Mouse (Mus musculus): Measurements from ENCODE around the gene Ylpm1. TPM values are rescaled to one million over a fixed set of nuclear protein-coding genes. Genes with fewer than 3 reads are reported as not detected.

Ylpm1 gene
- 10 to 100 TPM; 11.2 to 17.5 (median 15.3) TPM for total RNA-seq (2022)

GRCm38 (mm10) chr12:84996083-84996496 lies at the start of gene Ylpm1:
TSS of gene Ylpm1 (plus strand) at chr12:84996321.
- peak; percentile 91 to 96 for DNase-seq (ENCODE audit: low spot score in 2 of 2)

GRCm38 (mm10) chr12:84947894-84948583 lies 48.1 kb upstream of the Ylpm1 start:
- DNase-seq (ENCODE audit: low spot score in 2 of 2), result no peak

- no peak for DNase-seq (ENCODE audit: low spot score in 2 of 2)
Observed at GRCm38 (mm10) chr12:84948584-84949285, 47.4 kb upstream of the Ylpm1 start.

- no peak for DNase-seq (ENCODE audit: low spot score in 2 of 2)
Observed at GRCm38 (mm10) chr12:84950763-84951162, 45.4 kb upstream of the Ylpm1 start.

GRCm38 (mm10) chr12:84951531-84951930 lies 44.6 kb upstream of the Ylpm1 start:
- DNase-seq (ENCODE audit: low spot score in 2 of 2), result no peak

GRCm38 (mm10) chr12:84952351-84952750 lies 43.8 kb upstream of the Ylpm1 start:
- no peak for DNase-seq (ENCODE audit: low spot score in 2 of 2)

GRCm38 (mm10) chr12:84956317-84956716 lies 39.8 kb upstream of the Ylpm1 start:
- DNase-seq (ENCODE audit: low spot score in 2 of 2), result no peak

- DNase-seq (ENCODE audit: low spot score in 2 of 2), result no peak
Observed at GRCm38 (mm10) chr12:84958794-84959356, 37.2 kb upstream of the Ylpm1 start.

- DNase-seq (ENCODE audit: low spot score in 2 of 2), result no peak
Observed at GRCm38 (mm10) chr12:84962606-84963005, 33.5 kb upstream of the Ylpm1 start.

- no peak for DNase-seq (ENCODE audit: low spot score in 2 of 2)
Observed at GRCm38 (mm10) chr12:84968831-84969655, 27.1 kb upstream of the Ylpm1 start.

- DNase-seq (ENCODE audit: low spot score in 2 of 2), result no peak
Observed at GRCm38 (mm10) chr12:84969656-84970427, 26.3 kb upstream of the Ylpm1 start.

GRCm38 (mm10) chr12:84970428-84971096 lies 25.6 kb upstream of the Ylpm1 start, which contains the start of the genes Fcf1 and Arel1:
TSS of gene Fcf1 (plus strand) at chr12:84970897.
TSS of gene Arel1 (minus strand) at chr12:84970900.
- DNase-seq (ENCODE audit: low spot score in 2 of 2), result peak; percentile 74 to 78

GRCm38 (mm10) chr12:84979264-84979862 lies 16.8 kb upstream of the Ylpm1 start:
- no peak for DNase-seq (ENCODE audit: low spot score in 2 of 2)

- no peak for DNase-seq (ENCODE audit: low spot score in 2 of 2)
Observed at GRCm38 (mm10) chr12:84989456-84989855, 6.7 kb upstream of the Ylpm1 start.

- no peak for DNase-seq (ENCODE audit: low spot score in 2 of 2)
Observed at GRCm38 (mm10) chr12:84995112-84995761, 884 bp upstream of the Ylpm1 start.

GRCm38 (mm10) chr12:84996501-84997398 lies 629 bp downstream of the Ylpm1 start:
- peak in 1 of 2 experiments; percentile 39 for DNase-seq (ENCODE audit: low spot score in 2 of 2)

GRCm38 (mm10) chr12:84999053-84999452 lies 2.9 kb downstream of the Ylpm1 start:
- no peak for DNase-seq (ENCODE audit: low spot score in 2 of 2)

GRCm38 (mm10) chr12:85006206-85006605 lies 10.1 kb downstream of the Ylpm1 start:
- no peak for DNase-seq (ENCODE audit: low spot score in 2 of 2)
